Mouse (Mus musculus) lung, postnatal 14 days (tissue): ENCODE data around the gene Trim67.

ENCODE experiments used
- DNase-seq: peaks from one replicate; pipeline ENCODE4 v3.0.0; 2021

The Trim67 gene

DNA sequence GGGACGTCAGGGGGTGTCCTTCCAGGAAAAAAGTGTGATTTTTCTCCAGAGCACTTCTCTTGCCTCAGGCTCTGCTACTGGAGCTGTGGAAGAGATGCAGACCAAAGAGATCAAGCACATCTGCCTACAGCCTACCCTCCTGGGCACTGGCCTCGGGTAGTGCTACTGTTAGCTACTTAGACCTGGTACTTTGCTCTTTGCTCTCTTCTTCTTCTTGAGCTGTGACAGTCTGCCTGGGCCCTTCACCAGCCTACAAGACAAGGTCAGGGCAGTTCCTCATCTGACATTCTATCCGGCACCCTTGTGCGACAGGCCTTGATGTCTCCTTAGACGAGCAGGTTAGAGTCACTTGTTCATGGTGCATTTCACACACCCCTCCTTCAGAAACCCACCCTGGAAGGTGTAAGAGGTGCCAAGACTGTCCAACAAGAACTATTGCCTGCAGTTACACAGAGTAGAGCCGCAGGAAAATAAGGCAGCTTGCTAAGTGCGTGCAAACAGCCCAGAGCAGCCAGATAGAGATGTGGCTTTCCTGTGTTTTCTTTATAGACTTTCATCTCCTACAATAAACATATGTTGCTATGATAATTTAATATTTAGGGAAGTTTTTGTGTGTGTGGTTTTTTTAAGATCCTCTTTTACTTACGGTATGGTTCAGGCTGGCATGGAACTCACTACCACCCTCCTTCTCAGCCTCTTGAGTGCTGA lies 3.0 kb downstream of the Trim67 start:
- DNase-seq = no peak

DNA sequence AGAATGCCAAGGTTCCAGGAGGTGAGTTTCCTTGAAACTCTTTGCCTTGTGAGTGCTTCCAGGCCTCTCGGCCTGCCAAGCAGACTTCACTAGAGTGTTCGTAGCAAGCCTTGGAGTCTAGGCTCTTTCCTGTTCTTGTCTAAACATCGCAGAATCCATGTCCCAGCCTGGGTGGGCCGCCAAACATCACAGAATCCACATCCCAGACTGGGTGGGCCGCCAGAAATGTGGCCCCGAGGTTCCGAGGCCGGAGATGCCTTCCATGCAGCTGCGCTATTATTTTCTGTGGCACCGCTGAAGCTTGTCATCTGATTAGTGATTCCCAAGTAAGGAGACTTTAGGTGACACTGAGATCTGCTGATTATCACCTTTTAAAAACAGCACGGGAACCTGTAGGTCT lies 7.7 kb downstream of the Trim67 start:
- no peak for DNase-seq

GRCm38 (mm10) chr8:124803824-124804702 lies 11.2 kb downstream of the Trim67 start:
- DNase-seq = no peak

- no peak for DNase-seq
Observed at GRCm38 (mm10) chr8:124805990-124806389, 13.1 kb downstream of the Trim67 start.

DNA sequence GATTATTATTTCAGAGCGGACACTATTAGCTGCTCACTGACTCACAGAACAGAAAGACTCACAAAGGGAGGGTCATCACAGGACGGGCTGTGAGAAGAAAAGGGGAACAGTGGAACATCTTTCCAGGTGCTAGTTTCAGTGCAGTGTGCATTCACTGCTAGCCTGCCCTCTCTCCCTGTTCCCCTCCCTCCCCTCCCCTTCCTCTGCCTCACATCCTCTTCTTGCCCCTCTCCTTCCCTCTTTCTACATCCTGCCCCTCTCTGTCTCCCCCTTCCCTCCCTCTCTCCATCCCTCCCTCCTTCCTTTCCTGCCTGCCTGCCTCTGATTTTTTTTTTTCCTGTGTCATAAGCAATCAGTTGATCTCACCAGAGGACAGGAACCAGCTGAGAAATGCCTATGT lies 16.5 kb downstream of the Trim67 start:
- no peak for DNase-seq

DNA sequence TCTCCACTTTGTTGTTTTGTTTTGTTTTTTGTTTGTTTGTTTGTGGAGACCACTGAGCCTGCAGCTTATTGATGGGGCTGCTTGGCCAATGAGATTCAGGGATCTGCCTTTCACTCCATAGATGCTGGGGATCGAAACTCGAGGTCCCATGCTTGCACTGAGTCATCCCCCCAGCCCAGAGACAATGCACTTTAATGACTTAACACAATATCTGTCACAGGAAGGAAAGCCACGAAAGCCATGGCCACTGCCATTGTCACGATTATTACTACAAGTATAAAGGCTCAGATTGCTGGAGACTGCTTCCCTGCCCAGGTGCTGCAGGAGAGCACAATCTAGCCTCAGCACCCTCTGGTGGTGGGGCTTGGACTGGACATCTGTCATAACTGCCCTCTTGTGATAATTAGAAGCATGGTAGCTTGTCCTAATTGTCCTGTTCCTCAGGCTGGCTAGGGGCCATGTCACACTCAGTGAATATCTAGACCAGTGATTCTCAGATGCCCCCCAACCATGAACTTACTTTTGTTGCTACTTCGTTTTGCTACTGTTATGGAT lies 17.2 kb downstream of the Trim67 start:
- no peak for DNase-seq

- no peak for DNase-seq
Observed at GRCm38 (mm10) chr8:124810689-124811394, 17.9 kb downstream of the Trim67 start.

GRCm38 (mm10) chr8:124813326-124813725 lies 20.4 kb downstream of the Trim67 start:
- DNase-seq = no peak

- DNase-seq = peak; percentile 41
Observed at GRCm38 (mm10) chr8:124815870-124816269, 23.0 kb downstream of the Trim67 start.

DNA sequence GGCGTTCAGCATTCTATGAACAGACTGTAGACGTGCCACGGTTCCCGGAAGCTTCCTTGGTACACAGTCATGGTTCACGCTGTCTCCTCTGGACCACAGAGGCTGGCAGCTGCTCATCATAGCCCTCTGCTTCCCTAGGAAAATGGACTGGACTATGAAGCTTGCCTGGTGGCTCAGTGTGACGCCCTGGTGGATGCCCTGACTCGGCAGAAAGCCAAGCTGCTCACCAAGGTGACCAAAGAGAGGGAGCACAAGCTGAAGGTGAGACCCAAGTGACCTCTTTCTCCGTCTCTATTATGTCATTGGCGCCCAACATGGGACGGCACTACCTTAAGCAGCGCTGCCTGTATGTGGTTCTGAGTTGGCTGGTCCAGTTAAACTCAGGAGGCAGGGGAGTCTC lies 24.0 kb downstream of the Trim67 start:
- no peak for DNase-seq

DNA sequence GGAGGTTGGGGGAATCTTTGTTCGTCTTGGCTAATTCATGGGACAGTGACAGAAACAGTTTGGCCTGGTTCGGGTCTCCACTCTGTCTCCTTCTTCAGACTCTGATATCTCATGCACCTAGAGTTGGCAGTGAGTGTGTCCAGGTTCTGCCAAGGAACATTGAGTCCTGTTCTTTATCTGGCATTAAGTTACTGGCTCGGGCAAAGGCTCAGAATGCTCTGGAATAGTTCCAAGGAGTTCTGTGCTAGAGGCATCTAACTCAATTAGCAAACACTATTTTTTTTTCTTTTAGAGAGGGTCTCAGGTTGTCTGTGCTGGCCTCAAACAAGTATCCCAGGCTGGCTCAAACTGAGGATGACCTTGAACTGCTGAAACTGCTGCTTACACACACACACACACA lies 24.5 kb downstream of the Trim67 start:
- peak; percentile 40 for DNase-seq

GRCm38 (mm10) chr8:124819612-124820115 lies 26.8 kb downstream of the Trim67 start:
- DNase-seq = no peak

GRCm38 (mm10) chr8:124820125-124820524 lies 27.2 kb downstream of the Trim67 start:
- no peak for DNase-seq

DNA sequence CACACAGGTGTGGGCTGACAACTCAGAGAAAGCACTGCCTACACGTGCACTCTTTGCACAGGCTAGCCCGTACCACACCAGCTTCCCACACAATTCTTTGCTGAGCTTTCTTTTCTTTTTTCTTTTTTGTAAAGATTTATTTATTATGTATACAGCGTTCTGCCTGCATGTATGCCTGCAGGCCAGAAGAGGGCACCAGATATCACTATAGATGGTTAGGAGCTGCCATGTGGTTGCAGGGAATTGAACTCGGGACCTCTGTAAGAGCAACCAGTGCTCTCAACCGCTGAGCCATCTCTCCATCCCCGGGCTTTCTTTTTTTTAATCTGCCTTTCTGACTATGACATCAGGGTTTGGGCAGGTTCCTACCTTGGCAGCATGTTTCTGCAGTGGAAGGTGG lies 30.6 kb downstream of the Trim67 start:
- no peak for DNase-seq

- peak; percentile 30 for DNase-seq
Observed at GRCm38 (mm10) chr8:124826658-124827057, 33.8 kb downstream of the Trim67 start.

DNA sequence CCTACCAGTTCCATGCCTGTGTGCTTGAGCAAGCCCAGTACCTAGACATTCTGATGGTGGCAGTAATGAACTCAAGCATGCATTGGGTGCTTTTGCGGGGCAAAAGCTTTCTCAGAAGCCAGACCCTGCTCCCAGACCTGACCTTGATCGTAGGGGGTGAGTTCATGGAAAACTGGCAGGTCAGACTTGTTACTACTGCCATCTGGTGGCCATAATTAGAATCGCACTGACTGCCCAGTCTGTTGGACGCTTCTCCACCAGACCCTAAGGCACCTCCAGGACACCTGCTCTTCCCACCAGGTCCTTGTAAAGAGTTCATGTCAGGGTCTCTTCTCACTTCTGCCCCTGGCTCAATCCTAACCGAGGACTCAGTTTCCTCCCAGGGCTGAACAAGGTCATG lies 34.5 kb downstream of the Trim67 start:
- peak; percentile 71 for DNase-seq

DNA sequence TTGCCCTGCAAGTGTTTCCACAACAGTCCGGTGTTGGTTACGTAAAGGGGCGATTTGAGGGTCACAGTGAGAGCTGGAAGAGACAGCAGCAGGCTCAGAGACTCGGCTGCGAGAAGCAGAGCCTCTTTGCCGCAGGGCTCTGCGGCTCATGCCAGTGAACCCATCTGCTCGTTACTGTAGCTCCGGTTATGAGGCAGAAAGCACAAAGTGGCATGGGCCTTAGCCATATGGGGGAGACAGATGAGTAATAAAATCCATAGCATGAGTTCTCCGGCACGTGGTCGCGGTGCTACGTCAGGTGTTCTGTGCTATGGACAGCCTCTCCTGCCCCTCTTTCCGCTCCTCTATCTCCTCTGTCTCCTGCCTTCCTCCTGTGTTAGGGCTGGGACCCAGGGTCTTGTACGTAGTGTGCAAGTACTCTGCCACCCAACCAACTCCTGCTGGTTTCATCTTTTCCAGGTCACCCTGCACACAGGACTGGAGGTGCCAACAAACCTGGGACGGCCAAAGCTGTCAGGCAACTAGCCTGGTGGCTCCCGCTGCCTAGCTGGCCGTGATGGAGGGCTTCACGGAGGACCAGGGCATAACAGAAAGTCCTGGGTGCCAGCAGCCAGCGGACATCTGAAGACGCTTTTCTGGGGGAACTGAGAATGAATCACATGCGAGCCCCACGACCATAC lies 35.8 kb downstream of the Trim67 start:
- DNase-seq = no peak

DNA sequence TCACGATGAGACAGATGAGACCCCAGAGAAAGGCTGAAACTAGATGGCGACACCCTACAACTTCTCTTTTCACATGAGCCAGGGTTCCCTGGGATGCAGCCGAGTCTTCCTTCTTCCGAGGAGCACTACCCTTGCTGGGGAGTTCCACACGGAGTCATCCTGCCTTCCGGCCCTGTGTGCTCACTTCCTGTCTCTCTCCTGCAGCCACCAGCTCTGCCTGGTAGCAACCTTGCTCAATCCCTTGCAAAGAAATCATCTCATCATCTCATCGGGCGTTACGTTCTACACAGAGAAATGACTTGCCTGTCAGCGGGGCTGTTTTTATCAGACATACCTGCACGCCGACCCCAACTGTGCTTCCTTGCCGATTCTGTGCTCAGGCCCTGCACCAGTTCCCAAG lies 37.2 kb downstream of the Trim67 start:
- DNase-seq = no peak

- no peak for DNase-seq
Observed at GRCm38 (mm10) chr8:124831531-124831930, 38.6 kb downstream of the Trim67 start.

DNA sequence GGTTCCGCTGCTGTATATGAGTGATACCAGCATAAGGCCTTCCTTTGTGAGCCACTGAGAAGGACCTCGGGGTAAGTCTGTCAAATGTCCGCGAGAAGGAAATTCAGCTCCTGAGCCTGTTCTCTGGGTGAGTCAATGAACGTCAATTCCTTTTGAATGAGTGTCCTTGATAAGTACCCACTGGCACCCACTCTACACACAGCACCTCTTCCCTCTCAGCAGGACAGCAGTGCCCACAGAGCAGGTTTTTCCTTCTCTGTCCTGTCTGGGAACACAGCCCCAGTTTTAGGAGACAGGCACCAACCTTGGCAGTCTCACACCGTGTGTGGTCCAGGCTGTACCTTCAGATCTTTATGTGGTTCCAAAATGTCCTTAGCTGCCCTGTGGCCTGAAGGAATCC lies 39.0 kb downstream of the Trim67 start:
- DNase-seq = no peak

GRCm38 (mm10) chr8:124833430-124834205 lies 40.7 kb downstream of the Trim67 start:
- DNase-seq = no peak

DNA sequence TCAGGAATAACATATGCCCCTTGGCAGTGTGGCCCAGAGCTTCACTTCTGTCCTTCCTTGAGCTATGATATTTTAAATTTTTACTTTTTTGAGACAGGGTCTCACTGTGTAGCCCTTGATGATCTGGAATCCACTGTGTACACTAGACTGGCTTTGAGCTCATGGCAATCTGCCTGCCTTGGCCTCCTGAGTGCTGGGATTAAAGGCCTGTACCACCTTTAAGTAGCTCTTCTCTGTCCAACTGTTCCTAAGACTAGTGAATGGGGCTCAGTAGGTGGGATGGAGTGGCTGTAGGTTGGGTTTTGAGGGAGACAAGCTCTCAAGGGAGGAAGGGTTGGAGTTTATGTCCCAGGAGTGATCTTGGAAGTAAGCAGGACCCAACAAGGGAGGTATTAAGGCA lies 43.0 kb downstream of the Trim67 start:
- DNase-seq = no peak
